Mouse (Mus musculus): ENCODE data around the gene Fam170b. TPM values are rescaled to one million over a fixed set of nuclear protein-coding genes. Genes with fewer than 3 reads are reported as not detected.

Gene Fam170b
- polyA plus RNA-seq, 1 experiment from 2014 or later, result not detected

DNA sequence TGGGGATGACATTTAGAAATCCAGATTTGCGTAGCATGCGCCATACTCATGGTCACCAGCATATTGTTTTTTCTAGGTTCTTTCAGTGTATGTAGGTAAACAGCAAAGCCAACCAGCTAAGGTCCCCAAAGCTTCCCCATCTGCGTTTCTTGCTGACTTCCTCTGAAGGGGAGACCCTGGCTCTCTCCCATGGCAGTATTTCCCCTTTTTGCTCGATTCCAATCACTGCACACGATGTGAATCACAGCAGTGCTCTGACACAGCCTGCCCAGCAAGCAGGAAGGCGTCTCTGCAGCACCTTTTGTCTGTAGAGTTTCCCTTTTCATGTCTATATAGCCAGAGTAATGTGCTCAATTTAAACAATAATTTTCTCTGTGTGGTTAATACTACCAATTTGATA lies 21.3 kb upstream of the Fam170b start:
- WGBS, result 71% methylated on average over 6 of the region's 6 CpGs
- H3K9ac ChIP-seq, result no peak overlapping the region
- no peak overlapping the region for H3K4me2 ChIP-seq (replicated peaks)
- no peaks in the 10 kb centered on the region for H3K9me3 ChIP-seq (replicated peaks)
- H3K4me1 ChIP-seq, result no peaks in the 10 kb centered on the region
- ATAC-seq (ENCODE audit: low FRiP score), result no peak
- no peaks in the 10 kb centered on the region for H3K27me3 ChIP-seq
- no peaks in the 10 kb centered on the region for H3K36me3 ChIP-seq
- H3K27ac ChIP-seq, result no peak overlapping the region
- no peak overlapping the region for H3K4me3 ChIP-seq

DNA sequence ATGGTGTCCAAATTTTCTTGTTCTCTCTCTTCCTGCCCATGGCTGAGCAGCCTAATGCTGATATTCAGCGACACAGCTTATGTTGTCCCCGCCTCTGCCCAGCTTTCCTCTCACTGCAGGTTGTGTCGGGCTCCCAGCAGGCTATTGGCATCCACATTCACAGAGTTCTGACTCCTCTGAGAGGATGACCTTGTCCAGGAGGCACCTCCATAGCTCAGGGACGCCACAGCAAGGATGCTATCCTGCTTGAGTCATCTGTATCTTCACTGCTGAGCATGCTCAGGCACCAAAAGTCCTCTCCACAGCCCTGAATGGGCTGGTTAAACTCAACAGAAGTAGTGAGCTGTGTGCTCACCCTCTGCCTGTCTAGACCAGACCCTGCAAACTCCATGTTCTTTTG lies 18.8 kb upstream of the Fam170b start:
- WGBS, result 71% methylated on average over 4 of the region's 4 CpGs
- Histone ChIP-seq H3K27ac (no peak overlapping the region), H3K4me3 (no peak overlapping the region), H3K4me1 (peaks cover 6% of the 10 kb centered on the region; the same call in 1 of the 2 replicates), H3K9me3 (replicated peaks) (no peaks in the 10 kb centered on the region), H3K4me2 (replicated peaks) (no peak overlapping the region), H3K9ac (no peak overlapping the region), H3K36me3 (no peaks in the 10 kb centered on the region), H3K27me3 (no peaks in the 10 kb centered on the region)
- ATAC-seq (ENCODE audit: low FRiP score), result no peak

DNA sequence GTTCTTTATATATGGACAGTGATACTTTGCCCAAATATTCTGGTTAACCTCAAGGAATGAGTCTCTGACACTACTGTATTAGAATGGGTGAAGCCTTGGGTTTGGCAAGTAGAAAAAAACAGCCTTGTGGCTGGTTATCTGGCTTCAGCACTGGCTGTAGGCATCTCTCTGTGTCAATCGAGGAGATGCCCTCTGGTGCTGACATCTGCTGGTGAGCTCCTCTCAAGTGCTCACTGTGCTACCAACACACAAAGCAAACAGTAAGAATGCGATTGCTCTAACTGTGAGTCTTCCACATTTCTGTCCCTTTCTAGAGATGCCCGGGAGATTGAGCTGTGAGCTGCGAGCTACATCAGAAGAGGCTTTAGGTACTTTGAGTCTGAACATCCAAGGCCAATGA lies 17.2 kb upstream of the Fam170b start:
- 76% methylated on average over 4 of the region's 4 CpGs for WGBS
- no peaks in the 10 kb centered on the region for H3K9me3 ChIP-seq (replicated peaks)
- no peak for ATAC-seq (ENCODE audit: low FRiP score)
- H3K36me3 ChIP-seq, result no peaks in the 10 kb centered on the region
- H3K4me2 ChIP-seq (replicated peaks), result no peak overlapping the region
- H3K4me3 ChIP-seq, result no peak overlapping the region
- H3K27ac ChIP-seq, result no peak overlapping the region
- H3K9ac ChIP-seq, result no peak overlapping the region
- H3K27me3 ChIP-seq, result no peaks in the 10 kb centered on the region
- H3K4me1 ChIP-seq, result peaks cover 6% of the 10 kb centered on the region; the same call in 1 of the 2 replicates

DNA sequence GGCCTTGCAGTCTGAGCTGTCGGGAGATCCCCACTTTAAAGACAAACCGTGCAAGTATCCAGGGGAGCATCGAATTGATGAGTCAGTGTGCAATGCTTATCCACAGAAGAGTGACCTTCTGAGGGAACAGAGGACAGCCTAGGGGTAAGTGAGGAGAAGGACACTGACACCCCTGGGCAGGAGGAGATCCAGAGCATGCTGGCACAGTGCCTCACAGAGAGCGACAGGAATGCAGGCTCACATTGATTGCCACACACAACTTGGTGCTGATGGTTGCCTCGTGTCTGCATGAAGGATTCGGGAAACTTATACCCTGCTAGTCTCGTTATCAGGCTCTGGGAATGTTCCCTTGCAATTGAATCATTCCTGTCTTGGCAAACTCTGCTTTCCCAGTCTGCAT lies 16.5 kb upstream of the Fam170b start:
- ATAC-seq (ENCODE audit: low FRiP score), result no peak
- Histone ChIP-seq H3K4me2 (replicated peaks) (no peak overlapping the region), H3K36me3 (no peaks in the 10 kb centered on the region), H3K9me3 (replicated peaks) (no peaks in the 10 kb centered on the region), H3K9ac (no peak overlapping the region), H3K27ac (no peak overlapping the region), H3K4me3 (no peak overlapping the region), H3K27me3 (no peaks in the 10 kb centered on the region), H3K4me1 (peaks cover 6% of the 10 kb centered on the region; the same call in 1 of the 2 replicates)
- 74% methylated on average over 7 of the region's 7 CpGs for WGBS

DNA sequence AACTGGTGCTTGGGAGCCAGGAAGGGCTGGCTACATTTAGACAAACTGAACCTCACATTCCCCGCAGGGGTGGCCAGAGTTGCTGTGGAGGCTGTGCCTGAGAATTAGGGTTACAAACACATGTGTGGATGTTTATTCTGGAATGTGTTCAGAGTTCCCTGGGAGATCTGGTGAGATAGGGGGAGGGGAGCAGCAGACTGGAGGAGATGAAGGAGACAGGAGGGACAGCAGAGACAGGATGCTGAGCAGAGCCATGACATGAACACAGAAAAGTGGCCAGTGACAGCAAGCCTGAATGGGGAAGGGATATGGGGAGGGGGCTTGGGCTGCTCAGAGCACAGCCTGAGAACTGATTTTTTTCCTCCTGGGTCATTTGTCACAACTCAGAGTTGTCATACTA lies 14.5 kb upstream of the Fam170b start:
- Histone ChIP-seq H3K9ac (no peak overlapping the region), H3K27ac (no peak overlapping the region), H3K4me2 (replicated peaks) (no peak overlapping the region), H3K9me3 (replicated peaks) (no peaks in the 10 kb centered on the region), H3K36me3 (no peaks in the 10 kb centered on the region), H3K27me3 (no peaks in the 10 kb centered on the region), H3K4me3 (no peak overlapping the region), H3K4me1 (peaks cover 8% of the 10 kb centered on the region; the same call in 1 of the 2 replicates)
- ATAC-seq (ENCODE audit: low FRiP score), result no peak
- 70% methylated on average over 1 of the region's 1 CpGs for WGBS

DNA sequence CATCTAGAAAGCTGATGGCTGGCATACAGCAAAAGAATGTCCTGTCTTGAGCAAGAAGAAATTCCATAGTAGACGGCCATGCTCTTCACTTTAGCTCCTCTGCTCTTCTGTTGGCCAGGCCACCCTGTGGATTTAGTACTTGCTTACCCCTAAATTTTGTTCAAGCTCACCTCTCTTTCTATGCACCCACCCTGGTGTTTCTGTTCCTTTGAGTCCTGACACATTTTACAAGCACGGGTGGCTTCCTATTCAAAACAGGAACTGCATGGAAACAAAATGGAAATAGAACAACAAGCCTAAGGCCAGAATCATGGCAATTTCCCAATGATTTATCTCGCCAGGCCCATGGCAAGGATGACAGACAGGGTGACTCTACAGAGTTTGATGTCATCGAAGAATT lies 10.9 kb upstream of the Fam170b start:
- Histone ChIP-seq H3K36me3 (no peaks in the 10 kb centered on the region), H3K27ac (no peak overlapping the region)
- 85% methylated on average over 4 of the region's 4 CpGs for WGBS

DNA sequence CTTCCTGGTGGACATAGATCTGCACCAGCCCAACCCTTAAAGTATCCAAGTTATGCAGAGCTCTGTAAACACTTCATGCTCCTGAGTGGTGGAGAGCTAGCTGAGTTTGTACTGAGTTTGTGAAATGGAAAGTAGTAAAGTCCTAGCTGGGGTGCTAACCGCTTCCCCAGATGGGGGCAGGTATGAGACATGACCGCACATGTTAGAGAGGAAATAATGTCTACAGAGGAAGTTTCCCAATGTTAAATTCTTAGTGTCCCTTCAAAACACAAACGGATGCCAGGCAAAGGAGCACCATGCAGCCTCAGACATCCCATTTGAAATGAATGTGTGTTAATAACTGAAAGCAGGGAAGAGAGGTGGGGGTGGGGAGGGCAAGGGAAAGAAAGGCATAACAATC lies 9.9 kb upstream of the Fam170b start:
- Histone ChIP-seq H3K9me3 (replicated peaks) (no peaks in the 10 kb centered on the region), H3K9ac (no peak overlapping the region), H3K4me3 (no peak overlapping the region), H3K4me1 (peaks cover 24% of the 10 kb centered on the region), H3K4me2 (replicated peaks) (no peak overlapping the region), H3K27me3 (no peaks in the 10 kb centered on the region), H3K36me3 (no peaks in the 10 kb centered on the region), H3K27ac (no peak overlapping the region)
- ATAC-seq (ENCODE audit: low FRiP score), result no peak
- 80% methylated on average over 3 of the region's 3 CpGs for WGBS

More for the DNA sequence above, 10.9 kb upstream of the Fam170b start:
- H3K9me3 ChIP-seq (replicated peaks), result no peaks in the 10 kb centered on the region
- peaks cover 22% of the 10 kb centered on the region for H3K4me1 ChIP-seq
- no peak overlapping the region for H3K4me2 ChIP-seq (replicated peaks)
- no peak overlapping the region for H3K9ac ChIP-seq
- no peak for ATAC-seq (ENCODE audit: low FRiP score)
- H3K27me3 ChIP-seq, result no peaks in the 10 kb centered on the region
- H3K4me3 ChIP-seq, result no peak overlapping the region

DNA sequence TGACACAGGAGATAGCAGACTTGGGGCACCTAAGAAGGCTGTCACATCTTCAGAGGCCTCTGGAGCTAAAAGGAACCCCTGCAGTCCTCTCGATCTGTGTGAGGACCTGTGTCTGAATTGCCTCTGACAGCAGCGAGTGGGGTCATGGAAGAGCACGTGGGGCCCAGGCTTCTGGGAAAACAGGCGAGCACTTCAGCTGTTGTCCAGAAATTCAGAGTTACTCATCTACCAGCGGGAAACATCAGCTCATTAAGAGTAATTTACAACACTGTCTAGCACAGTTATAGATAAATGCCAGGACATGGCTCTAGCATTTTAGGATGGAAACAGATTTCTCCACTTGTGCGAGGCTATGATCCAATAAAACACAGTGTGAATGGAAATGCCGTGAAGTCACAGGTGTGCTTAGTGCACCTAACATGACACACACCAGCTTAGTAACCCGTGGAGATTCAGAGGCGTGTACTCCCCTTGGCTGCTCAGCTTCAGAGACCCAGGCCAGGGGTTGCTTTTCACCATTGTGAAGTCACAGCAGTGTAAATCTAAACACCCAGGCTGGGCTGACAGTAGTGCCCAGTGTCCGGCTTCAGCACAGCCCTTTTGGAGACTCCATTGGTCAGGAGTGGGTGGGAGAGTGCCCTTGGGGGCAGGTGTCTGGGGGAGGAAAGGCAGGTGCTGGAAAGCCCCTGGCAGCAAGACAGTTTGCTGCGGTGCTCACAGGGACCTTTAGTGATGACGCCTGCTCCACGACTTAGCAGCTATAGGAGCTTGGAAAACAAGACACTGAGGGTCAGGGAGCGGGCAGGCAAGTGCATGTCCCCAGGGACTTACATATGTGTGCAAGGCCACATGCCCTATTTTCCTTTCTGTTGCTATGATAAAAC lies 9.3 kb upstream of the Fam170b start:
- WGBS, result 61% methylated on average over 14 of the region's 14 CpGs
- no peak overlapping the region for H3K4me2 ChIP-seq (replicated peaks)
- H3K9ac ChIP-seq, result no peak overlapping the region
- H3K4me1 ChIP-seq, result peaks cover 18% of the 10 kb centered on the region
- H3K27me3 ChIP-seq, result no peaks in the 10 kb centered on the region
- H3K36me3 ChIP-seq, result no peaks in the 10 kb centered on the region
- H3K27ac ChIP-seq, result no peak overlapping the region
- no peak overlapping the region for H3K4me3 ChIP-seq
- no peak for ATAC-seq (ENCODE audit: low FRiP score)
- H3K9me3 ChIP-seq (replicated peaks), result no peaks in the 10 kb centered on the region

DNA sequence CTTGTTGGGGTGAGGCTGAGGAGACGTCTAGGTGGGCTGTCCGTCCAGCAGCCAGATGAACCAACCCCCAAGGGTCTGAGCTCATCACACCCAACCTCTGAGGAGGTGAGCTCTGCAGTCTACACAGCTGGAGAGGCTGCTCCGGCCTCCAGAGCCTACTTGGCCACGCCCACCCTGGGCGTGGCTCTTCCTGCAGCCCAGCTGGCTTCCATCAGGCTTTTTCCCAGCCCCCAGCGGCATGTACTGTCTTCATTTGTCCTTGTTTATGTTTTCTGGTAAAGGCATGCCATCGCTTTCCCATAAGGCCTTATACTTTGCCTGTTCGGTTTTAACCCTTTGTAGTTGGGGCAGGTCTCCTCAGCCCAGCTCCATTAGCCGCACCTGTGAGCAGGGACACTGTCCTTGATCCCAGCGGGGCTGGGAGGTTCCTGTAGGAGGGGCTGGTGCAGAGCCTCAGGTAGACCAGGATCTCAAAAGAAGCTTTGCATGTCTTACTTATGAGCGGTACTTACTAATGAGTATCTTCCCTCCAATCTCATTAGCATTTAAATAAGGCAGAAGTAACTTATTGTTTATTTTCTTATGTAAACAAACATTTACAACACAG lies 8.2 kb upstream of the Fam170b start:
- H3K36me3 ChIP-seq, result no peaks in the 10 kb centered on the region
- no peak overlapping the region for H3K9ac ChIP-seq
- WGBS, result 9% methylated on average over 11 of the region's 11 CpGs
- 0 out of 2 replicates have a peak, but pooled peaks cover 2% of the 10 kb centered on the region for H3K9me3 ChIP-seq (replicated peaks)
- H3K4me3 ChIP-seq, result no peak overlapping the region
- H3K4me2 ChIP-seq (replicated peaks), result peak overlapping the region; percentile 23
- H3K27ac ChIP-seq, result no peak overlapping the region
- no peaks in the 10 kb centered on the region for H3K27me3 ChIP-seq
- ATAC-seq (ENCODE audit: low FRiP score), result peak; percentile 54; the same call in 1 of the 2 replicates
- H3K4me1 ChIP-seq, result peaks cover 18% of the 10 kb centered on the region

DNA sequence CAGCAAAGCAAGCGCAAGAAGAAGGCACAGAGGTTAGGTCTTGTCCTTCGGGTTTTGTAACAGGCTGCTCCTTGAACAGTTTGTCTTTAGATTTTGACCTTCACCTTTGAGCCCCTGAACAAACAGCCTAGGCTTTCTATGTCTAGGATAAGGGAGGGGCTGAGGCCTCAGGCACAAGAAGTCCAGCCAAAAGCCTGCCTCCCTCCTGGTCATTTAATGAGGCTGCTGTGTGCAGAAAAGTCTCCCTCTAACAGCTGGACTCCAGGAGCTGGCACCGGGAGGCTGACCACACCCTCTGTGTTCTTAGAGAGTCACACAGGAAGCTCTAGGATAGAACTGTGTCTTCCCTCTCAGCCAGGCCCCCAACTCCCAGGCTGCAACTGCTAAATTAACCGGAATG lies 6.6 kb upstream of the Fam170b start:
- H3K9me3 ChIP-seq (replicated peaks), result 0 out of 2 replicates have a peak, but pooled peaks cover 3% of the 10 kb centered on the region
- H3K4me1 ChIP-seq, result peaks cover 18% of the 10 kb centered on the region
- ATAC-seq (ENCODE audit: low FRiP score), result no peak
- H3K36me3 ChIP-seq, result no peaks in the 10 kb centered on the region
- H3K9ac ChIP-seq, result no peak overlapping the region
- H3K27me3 ChIP-seq, result no peaks in the 10 kb centered on the region
- H3K4me2 ChIP-seq (replicated peaks), result no peak overlapping the region
- no peak overlapping the region for H3K27ac ChIP-seq
- WGBS, result 68% methylated on average over 4 of the region's 4 CpGs
- no peak overlapping the region for H3K4me3 ChIP-seq

DNA sequence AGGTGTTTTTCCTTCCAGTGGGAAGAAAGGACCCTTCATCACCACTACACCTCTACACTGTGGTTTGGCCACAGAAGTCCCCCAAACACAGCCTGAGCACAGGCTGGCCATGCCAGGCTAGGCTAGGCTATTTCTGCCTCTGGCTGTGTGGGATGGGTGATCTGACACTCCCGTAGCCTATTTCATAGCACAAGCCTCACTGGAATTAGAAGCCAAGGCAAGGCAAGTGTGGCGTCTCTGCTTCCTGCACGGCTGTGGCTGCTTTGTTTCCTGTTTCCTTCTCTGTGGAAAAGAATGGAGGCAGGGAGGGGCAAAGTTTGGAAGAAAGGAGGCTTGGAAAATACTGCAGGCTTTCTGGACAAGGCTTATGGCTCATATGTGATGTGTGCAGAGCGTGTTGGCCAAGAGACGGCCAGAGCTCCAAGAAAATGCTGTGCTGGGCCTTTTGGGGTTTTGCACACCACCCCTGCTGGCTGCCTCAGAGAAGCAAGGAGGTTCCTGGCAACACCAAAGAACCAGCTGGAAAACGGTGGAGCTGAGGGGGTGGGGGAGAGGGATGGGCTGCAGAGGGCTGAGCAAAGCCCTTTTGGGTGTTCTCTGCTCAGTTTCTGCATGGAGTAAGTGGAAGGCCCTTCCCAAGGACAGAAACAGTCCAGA lies 5.6 kb upstream of the Fam170b start:
- WGBS, result 53% methylated on average over 6 of the region's 6 CpGs
- no peak for ATAC-seq (ENCODE audit: low FRiP score)
- H3K9ac ChIP-seq, result no peak overlapping the region
- no peaks in the 10 kb centered on the region for H3K27me3 ChIP-seq
- no peak overlapping the region for H3K27ac ChIP-seq
- H3K4me2 ChIP-seq (replicated peaks), result no peak overlapping the region
- no peak overlapping the region for H3K4me3 ChIP-seq
- H3K36me3 ChIP-seq, result no peaks in the 10 kb centered on the region
- H3K4me1 ChIP-seq, result peaks cover 18% of the 10 kb centered on the region
- 0 out of 2 replicates have a peak, but pooled peaks cover 3% of the 10 kb centered on the region for H3K9me3 ChIP-seq (replicated peaks)

DNA sequence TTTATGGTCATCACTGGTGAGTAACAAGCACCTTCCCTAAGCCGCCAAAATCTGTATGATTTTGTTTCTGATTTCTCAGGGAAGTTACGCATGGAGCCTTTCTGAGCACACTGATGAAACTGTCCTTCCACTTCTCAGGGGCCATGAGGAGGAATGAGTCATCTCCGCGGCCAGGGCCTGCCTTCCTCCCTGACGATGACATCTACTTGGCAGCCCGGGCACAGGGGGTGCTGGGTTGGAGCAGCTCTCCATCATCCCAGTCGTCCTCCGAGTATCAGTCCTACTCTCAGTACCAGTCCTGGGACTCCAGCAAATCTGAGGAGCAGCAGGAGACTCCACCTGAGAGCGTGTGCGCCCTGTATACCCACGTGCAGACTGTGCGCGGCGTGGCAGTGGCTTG lies 1.4 kb downstream of the Fam170b start:
- no peaks in the 10 kb centered on the region for H3K27me3 ChIP-seq
- no peak overlapping the region for H3K27ac ChIP-seq
- no peak for ATAC-seq (ENCODE audit: low FRiP score)
- WGBS, result 86% methylated on average over 14 of the region's 14 CpGs
- no peak overlapping the region for H3K9ac ChIP-seq
- H3K36me3 ChIP-seq, result no peaks in the 10 kb centered on the region
- no peak overlapping the region for H3K4me3 ChIP-seq
- H3K4me1 ChIP-seq, result no peaks in the 10 kb centered on the region
- no peak overlapping the region for H3K4me2 ChIP-seq (replicated peaks)
- 0 out of 2 replicates have a peak, but pooled peaks cover 3% of the 10 kb centered on the region for H3K9me3 ChIP-seq (replicated peaks)

Data from hindbrain, embryonic 12.5 days (tissue).